Mouse (Mus musculus) hindbrain, embryonic 12.5 days (tissue): ENCODE measurements around the gene Olfr1045. TPM values are rescaled to one million over a fixed set of nuclear protein-coding genes. Genes with fewer than 3 reads are reported as not detected.

ENCODE experiments used
- polyA plus RNA-seq: library from polyadenylated mRNA; unstranded; fragments of >200 nt; fragmentation: Nextera tagmentation; extraction: Ambion mirVana; gene quantifications from 2 replicates; pipeline ENCODE4 v1.2.1, GENCODE M21; 2016

The Olfr1045 gene
- polyA plus RNA-seq, 1 experiment from 2014 or later: not detected

Other genes starting within 250 kb of the Olfr1045 start
- gene Olfr1029, start 229.1 kb downstream of the Olfr1045 start, polyA plus RNA-seq: not detected in 2 replicates
- gene Olfr1030, start 223.7 kb downstream of the Olfr1045 start, polyA plus RNA-seq: not detected in 2 replicates
- not detected in 2 replicates for gene Olfr1031, start 212.7 kb downstream of the Olfr1045 start, polyA plus RNA-seq
- not detected in 2 replicates for gene Olfr1032, start 197.5 kb downstream of the Olfr1045 start, polyA plus RNA-seq
- gene Olfr1033, start 182.4 kb downstream of the Olfr1045 start, polyA plus RNA-seq: not detected in 2 replicates
- gene Olfr1034, start 157.1 kb downstream of the Olfr1045 start, polyA plus RNA-seq: not detected in 2 replicates
- not detected in 2 replicates for gene Olfr1036, start 129.0 kb downstream of the Olfr1045 start, polyA plus RNA-seq
- gene Olfr1037, start 115.6 kb downstream of the Olfr1045 start, polyA plus RNA-seq: not detected in 2 replicates
- gene Olfr1039, start 67.1 kb downstream of the Olfr1045 start, polyA plus RNA-seq: not detected in 2 replicates
- gene Olfr1040, start 56.3 kb downstream of the Olfr1045 start, polyA plus RNA-seq: not detected in 2 replicates
- gene Olfr1042, start 41.2 kb downstream of the Olfr1045 start, polyA plus RNA-seq: not detected in 2 replicates
- gene Olfr1043, start 35.5 kb downstream of the Olfr1045 start, polyA plus RNA-seq: not detected in 2 replicates
- gene Olfr1044, start 25.2 kb downstream of the Olfr1045 start, polyA plus RNA-seq: not detected in 2 replicates
- gene Olfr52, start 17.3 kb downstream of the Olfr1045 start, polyA plus RNA-seq: not detected in 2 replicates
- not detected in 2 replicates for gene Olfr1046, start 16.3 kb upstream of the Olfr1045 start, polyA plus RNA-seq
- not detected in 2 replicates for gene Olfr1047, start 28.4 kb upstream of the Olfr1045 start, polyA plus RNA-seq
- not detected in 2 replicates for gene Olfr1048, start 37.3 kb upstream of the Olfr1045 start, polyA plus RNA-seq
- gene Olfr1049, start 55.3 kb upstream of the Olfr1045 start, polyA plus RNA-seq: not detected in 2 replicates
- not detected in 2 replicates for gene Olfr1051, start 76.1 kb upstream of the Olfr1045 start, polyA plus RNA-seq
- gene Olfr1052, start 89.4 kb upstream of the Olfr1045 start, polyA plus RNA-seq: not detected in 2 replicates
- gene Olfr1053, start 112.3 kb upstream of the Olfr1045 start, polyA plus RNA-seq: not detected in 2 replicates
- gene Olfr1054, start 132.4 kb upstream of the Olfr1045 start, polyA plus RNA-seq: not detected in 2 replicates
- not detected in 2 replicates for gene Olfr1055, start 147.3 kb upstream of the Olfr1045 start, polyA plus RNA-seq
- not detected in 2 replicates for gene Olfr1056, start 159.5 kb upstream of the Olfr1045 start, polyA plus RNA-seq
- gene Olfr1057, start 175.4 kb upstream of the Olfr1045 start, polyA plus RNA-seq: not detected in 2 replicates
- not detected in 2 replicates for gene Olfr1058, start 185.6 kb upstream of the Olfr1045 start, polyA plus RNA-seq
- gene Olfr1061, start 211.0 kb upstream of the Olfr1045 start, polyA plus RNA-seq: not detected in 2 replicates
- gene Olfr1062, start 223.7 kb upstream of the Olfr1045 start, polyA plus RNA-seq: not detected in 2 replicates
- not detected in 2 replicates for gene Olfr1065, start 247.6 kb upstream of the Olfr1045 start, polyA plus RNA-seq